Mouse (Mus musculus) adrenal gland, adult 2 months (tissue): Measurements from ENCODE around the gene Zc3h12d. TPM values are rescaled to one million over a fixed set of nuclear protein-coding genes. Genes with fewer than 3 reads are reported as not detected.
A peak's percentile ranks its signal among the peaks of the same experiment; 100 is the strongest.

Source experiments
- DNase-seq: peaks from one replicate; pipeline ENCODE4 v3.0.0; 2021
- polyA plus RNA-seq: library from polyadenylated mRNA; depleted of rRNA; stranded (reverse); fragments of >200 nt; gene quantifications from 2 replicates; pipeline ENCODE4 v1.2.3, GENCODE M21; 2012
- total RNA-seq, 2 experiments: library from RNA; stranded (reverse); gene quantifications; 2 replicates each; pipeline ENCODE4 v1.2.3; 2021

The Zc3h12d gene
- total and polyA plus RNA-seq, 3 experiments: 0.28 to 0.40 (median 0.35) TPM

DNA sequence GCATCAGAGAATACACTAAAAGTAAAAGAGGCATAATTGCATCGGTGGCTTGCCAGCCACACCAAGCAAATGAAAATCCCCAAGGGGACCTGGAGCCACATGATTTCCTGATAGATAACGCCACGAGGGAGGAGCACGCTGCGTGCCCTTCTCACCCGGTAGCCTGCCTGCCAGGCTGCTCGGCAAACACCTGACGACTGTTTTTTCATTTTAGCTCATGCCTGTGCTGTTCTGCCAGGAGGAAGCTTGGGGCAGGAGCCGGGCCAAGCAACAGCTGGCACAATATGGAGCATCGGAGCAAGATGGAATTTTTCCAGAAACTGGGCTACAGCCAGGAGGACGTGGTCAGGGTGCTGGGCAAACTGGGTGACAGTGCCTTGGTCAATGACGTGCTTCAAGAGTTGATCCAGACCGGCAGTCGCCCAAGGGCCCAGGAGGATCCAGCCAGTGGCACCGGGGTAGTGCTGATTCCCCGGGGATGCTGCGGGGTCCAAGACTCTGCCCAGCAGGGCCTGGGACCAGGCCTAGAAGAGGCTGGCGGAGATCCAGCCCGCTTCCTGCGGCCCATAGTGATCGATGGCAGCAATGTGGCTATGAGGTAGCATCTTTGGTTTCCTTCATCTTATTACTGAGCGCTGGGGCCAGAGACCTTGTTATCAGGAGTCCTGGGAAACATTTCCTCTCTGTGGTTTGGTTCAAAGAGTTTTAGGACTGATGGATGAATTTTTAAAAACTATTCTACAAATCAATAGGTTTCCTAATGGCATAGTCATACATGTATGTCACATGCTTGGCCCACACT, 7.5 kb downstream of the Zc3h12d start:
- DNase-seq: peak; percentile 60

- DNase-seq: no peak
These were observed 8.1 kb downstream of the Zc3h12d start for GRCm38 (mm10) chr10:7840353-7840733.

GRCm38 (mm10) chr10:7840785-7841184, 8.5 kb downstream of the Zc3h12d start:
- DNase-seq: no peak

- peak; percentile 91 for DNase-seq
These were observed 9.4 kb downstream of the Zc3h12d start for GRCm38 (mm10) chr10:7841571-7842080.

DNA sequence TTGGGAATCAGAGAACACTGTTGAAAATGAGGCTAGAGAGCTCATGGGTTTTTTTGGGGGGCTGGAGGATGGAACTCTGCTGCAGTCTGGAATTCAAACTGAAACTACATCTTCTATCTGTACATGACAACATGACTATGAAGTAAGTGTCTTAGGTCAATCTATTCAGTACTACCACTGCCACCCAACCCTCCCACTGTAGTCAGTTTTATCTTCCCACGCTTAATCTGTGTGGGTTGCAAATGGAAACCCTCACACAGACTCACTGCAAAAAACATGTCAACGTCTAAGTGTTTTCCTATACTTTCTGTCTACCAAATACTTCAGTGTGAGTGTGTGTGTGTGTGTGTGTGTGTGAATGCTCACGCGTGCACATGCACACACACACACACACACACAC, 10.9 kb downstream of the Zc3h12d start:
- DNase-seq: no peak

DNA sequence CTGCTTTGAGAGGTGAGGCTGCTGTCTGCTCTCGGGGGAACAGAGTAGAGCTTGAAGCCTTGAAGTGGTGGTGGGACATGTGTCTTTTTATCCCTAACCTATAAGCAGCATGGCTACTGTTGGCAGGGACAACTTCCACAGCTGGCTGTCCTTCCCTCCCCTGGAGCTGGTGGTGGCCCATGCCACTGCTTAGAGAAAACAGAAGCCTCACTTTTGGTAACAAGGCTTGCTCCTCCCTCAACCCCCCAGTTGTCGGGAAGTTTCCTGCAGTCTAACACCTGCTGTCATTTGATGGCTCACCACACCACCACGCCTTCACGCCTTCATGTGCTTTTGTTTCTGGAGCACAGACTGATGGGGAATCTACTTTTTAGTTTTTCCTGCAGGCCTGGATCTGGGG, 11.9 kb downstream of the Zc3h12d start:
- no peak for DNase-seq

- DNase-seq: no peak
These were observed 12.9 kb downstream of the Zc3h12d start for GRCm38 (mm10) chr10:7845136-7845535.

- no peak for DNase-seq
These were observed 13.7 kb downstream of the Zc3h12d start for GRCm38 (mm10) chr10:7845991-7846390.

DNA sequence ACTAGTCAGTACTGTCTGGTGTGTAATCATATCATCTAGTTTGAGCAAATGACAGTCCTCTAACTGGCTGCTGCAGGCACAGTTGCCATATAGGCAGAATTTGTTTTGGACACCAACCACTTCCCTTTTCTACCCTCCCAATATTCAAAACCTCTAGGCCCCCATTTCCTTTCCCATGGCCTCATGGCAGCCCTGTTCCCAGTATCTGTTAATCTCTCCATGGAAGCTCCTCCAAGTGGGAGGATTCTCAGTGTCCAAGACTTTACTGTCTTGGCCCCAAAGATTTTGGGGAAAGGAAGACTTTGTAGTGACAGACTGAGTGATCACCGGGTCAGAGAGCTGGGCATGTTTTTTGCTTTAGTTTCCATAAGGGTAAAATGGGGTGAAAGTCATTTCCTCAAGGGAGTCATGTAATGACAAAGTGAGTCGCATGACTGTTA, 14.9 kb downstream of the Zc3h12d start:
- DNase-seq: no peak

GRCm38 (mm10) chr10:7851891-7852290, 19.6 kb downstream of the Zc3h12d start:
- no peak for DNase-seq

- DNase-seq: no peak
These were observed 28.2 kb downstream of the Zc3h12d start for GRCm38 (mm10) chr10:7860494-7860893.

DNA sequence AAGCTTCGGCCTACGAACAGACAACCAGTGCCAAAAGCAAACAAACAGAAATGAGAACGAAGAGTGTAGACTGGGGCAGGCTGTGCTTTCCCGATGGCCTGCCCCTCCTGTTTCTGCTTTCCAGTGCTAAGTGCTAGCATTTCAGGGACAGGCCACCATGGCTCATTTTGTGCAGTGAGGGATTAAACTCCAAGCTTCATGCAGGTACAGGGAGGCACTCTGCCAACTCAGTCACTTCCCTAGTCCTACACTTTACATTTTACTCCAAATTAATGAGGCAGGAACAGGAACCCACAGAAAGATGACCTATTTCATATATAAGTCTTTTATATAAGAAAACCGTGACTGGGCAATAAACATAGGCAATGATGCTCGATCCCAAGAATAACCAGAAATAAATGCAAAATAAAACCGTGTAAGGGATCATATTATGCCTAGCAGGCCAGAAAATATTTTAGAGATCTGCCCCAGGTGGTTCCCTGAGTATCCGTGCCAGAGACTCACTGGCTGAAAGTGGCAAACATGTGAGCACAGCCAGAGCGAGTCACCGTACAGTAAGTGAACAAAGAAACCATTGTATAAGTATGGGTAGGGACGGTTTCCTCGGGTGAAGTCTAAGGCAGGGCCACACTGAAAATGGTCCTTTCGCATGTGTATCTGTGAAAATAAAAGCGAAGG, 29.1 kb downstream of the Zc3h12d start:
- no peak for DNase-seq

- DNase-seq: no peak
These were observed 29.8 kb downstream of the Zc3h12d start for GRCm38 (mm10) chr10:7861937-7862657.

DNA sequence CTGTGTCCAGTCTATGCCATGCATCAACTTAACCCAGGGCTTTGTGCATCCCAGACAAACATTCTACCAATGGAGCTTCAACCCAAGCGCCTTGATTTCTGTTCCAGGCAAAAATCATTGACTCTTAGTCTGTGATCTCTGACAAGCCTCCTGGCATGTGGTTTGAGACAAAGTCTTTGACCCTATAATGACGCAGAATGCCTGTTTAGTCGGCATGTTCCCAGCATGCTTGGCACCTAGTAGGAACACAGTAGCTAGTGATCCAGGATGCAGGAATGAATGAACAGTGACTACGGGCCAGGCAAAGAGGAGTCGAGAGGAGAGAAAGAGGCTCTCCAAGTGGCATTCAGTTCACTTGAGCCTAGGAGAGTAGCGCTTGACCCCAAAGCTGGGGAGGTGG, 31.1 kb downstream of the Zc3h12d start:
- DNase-seq: no peak

DNA sequence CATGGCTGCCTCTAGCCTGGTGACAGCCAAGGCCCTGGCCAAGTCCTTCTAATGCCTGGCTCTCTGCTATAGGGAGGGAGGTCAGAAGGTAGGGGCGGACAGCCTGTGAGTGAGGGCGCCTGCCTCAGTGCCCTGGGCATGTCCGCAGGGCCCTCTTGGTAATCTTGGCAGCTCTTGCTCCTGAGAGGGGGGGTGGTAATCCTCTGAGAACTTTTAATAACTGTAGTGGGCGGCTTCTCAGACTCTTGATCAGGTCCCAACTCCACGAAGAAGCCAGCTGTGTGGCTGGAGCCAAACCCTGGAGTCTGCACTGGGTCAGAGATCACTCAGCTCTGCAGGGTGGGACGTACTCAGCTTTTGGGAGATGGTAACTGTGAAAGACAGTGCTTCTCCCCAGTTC, 31.9 kb downstream of the Zc3h12d start:
- DNase-seq: peak; percentile 15

GRCm38 (mm10) chr10:7864806-7865205, 32.5 kb downstream of the Zc3h12d start:
- no peak for DNase-seq

- DNase-seq: peak; percentile 56
These were observed 34.7 kb downstream of the Zc3h12d start for GRCm38 (mm10) chr10:7866762-7867665.

DNA sequence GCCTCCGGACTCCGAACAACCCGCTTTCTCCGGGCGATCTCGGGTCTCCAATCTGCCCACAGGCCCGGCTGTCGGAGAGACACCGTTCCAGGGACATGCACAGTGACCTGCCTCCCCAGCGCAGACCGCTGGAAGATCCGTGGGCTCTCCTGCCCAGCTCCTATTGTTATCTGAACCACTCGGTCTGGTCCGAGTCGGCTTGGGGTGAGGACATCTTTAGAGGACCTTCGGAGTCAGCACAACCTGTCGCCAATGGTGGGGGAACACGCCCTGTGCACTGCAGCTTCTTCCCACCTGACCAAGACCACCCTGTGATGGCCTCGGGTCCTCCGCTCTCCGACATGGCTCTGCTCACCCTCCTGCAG, 35.4 kb downstream of the Zc3h12d start:
- DNase-seq: no peak

DNA sequence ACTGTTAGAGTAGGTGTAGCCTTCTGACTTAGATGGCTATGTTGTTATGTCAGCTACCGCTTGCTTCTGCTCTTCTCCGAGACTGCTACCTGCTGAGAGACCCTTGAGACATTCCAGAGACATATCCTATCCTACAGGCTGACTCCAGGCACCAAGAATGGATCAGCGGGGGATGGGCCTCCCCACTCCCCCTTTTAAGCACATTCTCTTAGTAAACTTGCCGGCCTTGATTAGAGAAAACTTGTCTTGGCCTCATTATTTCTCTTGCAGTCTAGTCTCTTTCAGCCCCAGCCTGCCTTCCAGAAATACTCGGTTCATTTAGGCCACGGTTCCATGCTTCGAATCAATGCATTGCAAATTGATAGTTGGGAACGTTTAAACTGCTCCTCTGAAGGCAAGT, 37.5 kb downstream of the Zc3h12d start:
- no peak for DNase-seq

- DNase-seq: no peak
These were observed 38.5 kb downstream of the Zc3h12d start for GRCm38 (mm10) chr10:7870571-7871315.
